Mouse (Mus musculus): Measurements from ENCODE around the gene Htr5b. TPM values are rescaled to one million over a fixed set of nuclear protein-coding genes. Genes with fewer than 3 reads are reported as not detected.

The Htr5b gene
- polyA plus RNA-seq, 1 experiment from 2014 or later, result 0.20 TPM

- Histone ChIP-seq H3K9ac (ENCODE audit: low read length) (no peak overlapping the region), H3K4me1 (ENCODE audit: control insufficient read depth, insufficient read depth, low read length) (no peaks in the 10 kb centered on the region), H3K27ac (ENCODE audit: low read depth, low read length) (no peak overlapping the region), H3K4me2 (no peak overlapping the region), H3K4me3 (ENCODE audit: low read depth, low read length) (no peak overlapping the region), H3K9me3 (ENCODE audit: control insufficient read depth, low read length) (no peaks in the 10 kb centered on the region), H3K27me3 (ENCODE audit: control insufficient read depth, insufficient read depth, low read length) (no peaks in the 10 kb centered on the region), H3K36me3 (ENCODE audit: control insufficient read depth, insufficient read depth, low read length) (no peaks in the 10 kb centered on the region)
- ATAC-seq (ENCODE audit: low FRiP score) (no peak), DNase-seq (ENCODE audit: low spot score, missing footprints) (peak; percentile 60)
- 81% methylated on average over 2 of the region's 2 CpGs for WGBS
These were observed 18.6 kb upstream of the Htr5b start for GRCm38 (mm10) chr1:121546844-121547243.

GRCm38 (mm10) chr1:121540361-121540760 is 12.1 kb upstream of the Htr5b start:
- ATAC-seq (ENCODE audit: low FRiP score) (no peak), DNase-seq (ENCODE audit: low spot score, missing footprints) (no peak)
- Histone ChIP-seq H3K9me3 (ENCODE audit: control insufficient read depth, low read length) (no peaks in the 10 kb centered on the region), H3K9ac (ENCODE audit: low read length) (no peak overlapping the region), H3K4me2 (no peak overlapping the region), H3K27me3 (ENCODE audit: control insufficient read depth, insufficient read depth, low read length) (no peaks in the 10 kb centered on the region), H3K27ac (ENCODE audit: low read depth, low read length) (no peak overlapping the region), H3K4me3 (ENCODE audit: low read depth, low read length) (no peak overlapping the region), H3K4me1 (ENCODE audit: control insufficient read depth, insufficient read depth, low read length) (no peaks in the 10 kb centered on the region), H3K36me3 (ENCODE audit: control insufficient read depth, insufficient read depth, low read length) (no peaks in the 10 kb centered on the region)
- WGBS, result 83% methylated on average over 8 of the region's 8 CpGs

GRCm38 (mm10) chr1:121531439-121531838 is 3.2 kb upstream of the Htr5b start:
- ATAC-seq (ENCODE audit: low FRiP score), result no peak
- peaks cover 18% of the 10 kb centered on the region for H3K27me3 ChIP-seq (ENCODE audit: control insufficient read depth, insufficient read depth, low read length)
- no peak overlapping the region for H3K4me2 ChIP-seq
- H3K4me1 ChIP-seq (ENCODE audit: control insufficient read depth, insufficient read depth, low read length), result peaks cover 11% of the 10 kb centered on the region
- no peak overlapping the region for H3K27ac ChIP-seq (ENCODE audit: low read depth, low read length)
- WGBS, result 72% methylated on average over 7 of the region's 7 CpGs
- H3K9me3 ChIP-seq (ENCODE audit: control insufficient read depth, low read length), result no peaks in the 10 kb centered on the region
- no peaks in the 10 kb centered on the region for H3K36me3 ChIP-seq (ENCODE audit: control insufficient read depth, insufficient read depth, low read length)
- no peak overlapping the region for H3K9ac ChIP-seq (ENCODE audit: low read length)
- no peak for DNase-seq (ENCODE audit: low spot score, missing footprints)
- H3K4me3 ChIP-seq (ENCODE audit: low read depth, low read length), result no peak overlapping the region

- H3K4me2 ChIP-seq, result no peak overlapping the region
- WGBS, result 89% methylated on average over 6 of the region's 6 CpGs
- peaks cover 18% of the 10 kb centered on the region for H3K27me3 ChIP-seq (ENCODE audit: control insufficient read depth, insufficient read depth, low read length)
- DNase-seq (ENCODE audit: low spot score, missing footprints) (no peak), ATAC-seq (ENCODE audit: low FRiP score) (no peak)
- H3K4me1 ChIP-seq (ENCODE audit: control insufficient read depth, insufficient read depth, low read length), result peaks cover 11% of the 10 kb centered on the region
- no peak overlapping the region for H3K9ac ChIP-seq (ENCODE audit: low read length)
- no peaks in the 10 kb centered on the region for H3K36me3 ChIP-seq (ENCODE audit: control insufficient read depth, insufficient read depth, low read length)
- no peak overlapping the region for H3K4me3 ChIP-seq (ENCODE audit: low read depth, low read length)
- no peaks in the 10 kb centered on the region for H3K9me3 ChIP-seq (ENCODE audit: control insufficient read depth, low read length)
- no peak overlapping the region for H3K27ac ChIP-seq (ENCODE audit: low read depth, low read length)
These were observed 1.0 kb upstream of the Htr5b start for GRCm38 (mm10) chr1:121529286-121529685.

- 12% methylated on average over 55 of the region's 55 CpGs for WGBS
- Histone ChIP-seq H3K9me3 (ENCODE audit: control insufficient read depth, low read length) (no peaks in the 10 kb centered on the region), H3K9ac (ENCODE audit: low read length) (no peak overlapping the region), H3K4me2 (peak overlapping the region; percentile 45), H3K27me3 (ENCODE audit: control insufficient read depth, insufficient read depth, low read length) (peaks cover 18% of the 10 kb centered on the region), H3K36me3 (ENCODE audit: control insufficient read depth, insufficient read depth, low read length) (no peaks in the 10 kb centered on the region), H3K27ac (ENCODE audit: low read depth, low read length) (no peak overlapping the region), H3K4me1 (ENCODE audit: control insufficient read depth, insufficient read depth, low read length) (peaks cover 11% of the 10 kb centered on the region), H3K4me3 (ENCODE audit: low read depth, low read length) (peak overlapping the region; percentile 30)
- ATAC-seq (ENCODE audit: low FRiP score) (peak; percentile 56), DNase-seq (ENCODE audit: low spot score, missing footprints) (peak; percentile 95)
These were observed 466 bp downstream of the Htr5b start for GRCm38 (mm10) chr1:121527600-121528398.

- Histone ChIP-seq H3K27ac (ENCODE audit: low read depth, low read length) (no peak overlapping the region), H3K4me3 (ENCODE audit: low read depth, low read length) (peak overlapping the region; percentile 30), H3K9me3 (ENCODE audit: control insufficient read depth, low read length) (no peaks in the 10 kb centered on the region), H3K27me3 (ENCODE audit: control insufficient read depth, insufficient read depth, low read length) (peaks cover 18% of the 10 kb centered on the region), H3K4me1 (ENCODE audit: control insufficient read depth, insufficient read depth, low read length) (peaks cover 11% of the 10 kb centered on the region), H3K9ac (ENCODE audit: low read length) (no peak overlapping the region), H3K4me2 (peak overlapping the region; percentile 45), H3K36me3 (ENCODE audit: control insufficient read depth, insufficient read depth, low read length) (no peaks in the 10 kb centered on the region)
- ATAC-seq (ENCODE audit: low FRiP score), result no peak
- DNase-seq (ENCODE audit: low spot score, missing footprints), result no peak
- 52% methylated on average over 17 of the region's 17 CpGs for WGBS
These were observed 1.2 kb downstream of the Htr5b start for GRCm38 (mm10) chr1:121527061-121527460.

- no peaks in the 10 kb centered on the region for H3K36me3 ChIP-seq (ENCODE audit: control insufficient read depth, insufficient read depth, low read length)
- no peaks in the 10 kb centered on the region for H3K27me3 ChIP-seq (ENCODE audit: control insufficient read depth, insufficient read depth, low read length)
- no peak overlapping the region for H3K4me2 ChIP-seq
- DNase-seq (ENCODE audit: low spot score, missing footprints) (no peak), ATAC-seq (ENCODE audit: low FRiP score) (no peak)
- no peaks in the 10 kb centered on the region for H3K4me1 ChIP-seq (ENCODE audit: control insufficient read depth, insufficient read depth, low read length)
- WGBS, result 48% methylated on average over 1 of the region's 1 CpGs
- H3K9me3 ChIP-seq (ENCODE audit: control insufficient read depth, low read length), result no peaks in the 10 kb centered on the region
- no peak overlapping the region for H3K9ac ChIP-seq (ENCODE audit: low read length)
- no peak overlapping the region for H3K27ac ChIP-seq (ENCODE audit: low read depth, low read length)
- no peak overlapping the region for H3K4me3 ChIP-seq (ENCODE audit: low read depth, low read length)
These were observed 9.7 kb downstream of the Htr5b start for GRCm38 (mm10) chr1:121518609-121519008.

- H3K4me2 ChIP-seq, result no peak overlapping the region
- H3K27ac ChIP-seq (ENCODE audit: low read depth, low read length), result no peak overlapping the region
- ATAC-seq (ENCODE audit: low FRiP score), result no peak
- DNase-seq (ENCODE audit: low spot score, missing footprints), result no peak
- WGBS, result 98% methylated on average over 2 of the region's 2 CpGs
- H3K9me3 ChIP-seq (ENCODE audit: control insufficient read depth, low read length), result no peaks in the 10 kb centered on the region
- H3K9ac ChIP-seq (ENCODE audit: low read length), result no peak overlapping the region
- H3K4me3 ChIP-seq (ENCODE audit: low read depth, low read length), result no peak overlapping the region
- no peaks in the 10 kb centered on the region for H3K4me1 ChIP-seq (ENCODE audit: control insufficient read depth, insufficient read depth, low read length)
- no peaks in the 10 kb centered on the region for H3K36me3 ChIP-seq (ENCODE audit: control insufficient read depth, insufficient read depth, low read length)
- no peaks in the 10 kb centered on the region for H3K27me3 ChIP-seq (ENCODE audit: control insufficient read depth, insufficient read depth, low read length)
These were observed 16.3 kb downstream of the Htr5b start for GRCm38 (mm10) chr1:121511966-121512365.

GRCm38 (mm10) chr1:121511186-121511585 is 17.1 kb downstream of the Htr5b start:
- H3K27me3 ChIP-seq (ENCODE audit: control insufficient read depth, insufficient read depth, low read length), result no peaks in the 10 kb centered on the region

More at GRCm38 (mm10) chr1:121511186-121511585, 17.1 kb downstream of the Htr5b start:
- DNase-seq (ENCODE audit: low spot score, missing footprints), result no peak
- no peak for ATAC-seq (ENCODE audit: low FRiP score)
- H3K4me3 ChIP-seq (ENCODE audit: low read depth, low read length), result no peak overlapping the region
- no peaks in the 10 kb centered on the region for H3K36me3 ChIP-seq (ENCODE audit: control insufficient read depth, insufficient read depth, low read length)
- H3K4me1 ChIP-seq (ENCODE audit: control insufficient read depth, insufficient read depth, low read length), result no peaks in the 10 kb centered on the region
- no peak overlapping the region for H3K27ac ChIP-seq (ENCODE audit: low read depth, low read length)
- 56% methylated on average over 2 of the region's 2 CpGs for WGBS
- H3K9me3 ChIP-seq (ENCODE audit: control insufficient read depth, low read length), result no peaks in the 10 kb centered on the region
- H3K9ac ChIP-seq (ENCODE audit: low read length), result no peak overlapping the region
- H3K4me2 ChIP-seq, result no peak overlapping the region

Data from midbrain, embryonic 11.5 days (tissue).